Mouse (Mus musculus) gastrocnemius, adult 8-10 months (tissue): Measurements from ENCODE around the gene Haus6. TPM values are rescaled to one million over a fixed set of nuclear protein-coding genes. Genes with fewer than 3 reads are reported as not detected.
A peak's percentile ranks its signal among the peaks of the same experiment; 100 is the strongest.
"Not testable (repeated sequence)": the region's sequence is repeated elsewhere in the genome, so short reads cannot be mapped to it uniquely, and the experiment has no call there.

ENCODE experiments used
- DNase-seq, 2 experiments: peaks; one replicate each; pipeline ENCODE4 v3.0.0; 2022; ENCODE audit warnings: low spot score in 2 of 2
- total RNA-seq, 4 experiments: library from RNA; stranded (reverse); gene quantifications; 2 replicates each; pipeline ENCODE4 v1.2.4; 2022

Gene Haus6
- 1 to 10 TPM; 6.1 to 9.4 (median 6.6) TPM for total RNA-seq

DNA sequence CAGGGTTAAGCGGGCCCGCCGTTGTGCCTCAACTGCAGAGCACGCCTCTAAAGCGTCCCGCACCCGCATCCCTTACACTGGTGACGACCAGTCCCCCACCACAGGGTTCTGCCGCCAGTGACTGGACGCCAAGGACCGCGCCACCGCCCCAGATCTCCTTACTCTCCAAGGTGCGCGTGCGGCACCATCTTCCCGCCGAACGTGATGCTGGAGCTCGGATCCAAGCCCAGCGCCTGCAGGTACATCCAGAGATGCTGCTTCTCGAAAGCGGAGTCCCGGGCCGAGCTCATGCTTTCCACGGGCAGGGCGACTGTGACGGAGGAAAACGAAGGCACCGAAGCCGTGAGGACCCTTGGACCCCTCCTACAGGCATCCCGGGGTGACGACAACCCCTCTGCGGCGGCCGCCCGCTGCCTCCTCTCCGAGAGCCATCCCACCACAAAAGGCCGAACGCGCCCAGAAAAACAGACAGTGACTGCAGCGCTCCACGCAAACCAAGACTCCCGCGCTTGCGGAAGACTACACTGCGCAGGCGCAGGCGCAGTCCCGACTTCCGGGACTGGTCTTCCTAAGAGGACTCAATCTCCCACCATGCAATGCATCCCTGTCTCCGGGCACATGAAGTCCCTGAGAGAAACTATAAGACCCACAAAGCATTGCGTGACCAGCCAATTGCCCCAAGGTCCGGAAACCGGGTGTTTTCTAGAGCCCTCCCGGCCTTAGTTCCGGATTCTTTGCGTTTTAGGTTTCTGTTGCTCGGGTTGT, at the start of gene Haus6:
Gene Haus6, minus strand, starts transcription at position 532 of the 765 bp plus-strand sequence.
- peak; percentile 76 to 89 for DNase-seq

DNA sequence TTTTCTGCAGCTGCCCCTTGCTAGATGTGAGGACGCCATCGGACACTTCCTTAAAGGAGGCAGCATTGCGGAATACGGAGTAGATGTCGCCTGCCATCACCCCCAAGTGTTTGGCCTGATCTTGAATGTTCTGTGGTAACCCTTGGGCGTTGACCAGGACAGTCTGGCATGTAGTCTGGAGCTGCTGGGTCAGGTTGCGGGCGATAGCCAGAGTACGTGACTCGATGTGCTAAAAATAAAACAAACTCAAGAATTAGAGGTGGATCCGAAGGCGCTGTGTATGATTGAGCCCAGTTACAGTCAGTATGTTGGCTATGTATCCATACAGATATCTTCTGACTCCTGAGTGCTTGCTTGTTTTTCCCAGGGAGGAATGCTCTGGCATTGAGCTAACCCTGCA, 45.3 kb upstream of the Haus6 start:
- DNase-seq, result peak; percentile 65 to 81

DNA sequence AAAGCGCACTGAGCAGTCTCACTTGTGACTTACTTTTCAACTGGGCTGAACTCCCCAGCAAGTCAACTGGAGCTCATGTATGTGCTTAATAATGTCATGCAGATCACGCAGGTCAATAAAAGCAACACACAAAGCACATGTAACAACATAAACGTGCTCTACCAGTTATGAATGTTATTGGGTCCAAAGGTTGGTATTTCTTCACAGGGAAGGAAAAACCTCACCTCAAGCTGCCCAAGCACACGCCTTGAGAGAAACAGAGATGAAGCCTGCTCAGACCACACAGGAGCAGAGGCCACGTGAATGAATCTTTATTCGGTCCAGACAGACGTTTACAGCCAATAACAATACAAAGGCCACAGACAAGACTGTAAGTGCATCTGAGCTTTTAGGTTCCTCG, 44.6 kb upstream of the Haus6 start:
- DNase-seq, result not testable (repeated sequence)

DNA sequence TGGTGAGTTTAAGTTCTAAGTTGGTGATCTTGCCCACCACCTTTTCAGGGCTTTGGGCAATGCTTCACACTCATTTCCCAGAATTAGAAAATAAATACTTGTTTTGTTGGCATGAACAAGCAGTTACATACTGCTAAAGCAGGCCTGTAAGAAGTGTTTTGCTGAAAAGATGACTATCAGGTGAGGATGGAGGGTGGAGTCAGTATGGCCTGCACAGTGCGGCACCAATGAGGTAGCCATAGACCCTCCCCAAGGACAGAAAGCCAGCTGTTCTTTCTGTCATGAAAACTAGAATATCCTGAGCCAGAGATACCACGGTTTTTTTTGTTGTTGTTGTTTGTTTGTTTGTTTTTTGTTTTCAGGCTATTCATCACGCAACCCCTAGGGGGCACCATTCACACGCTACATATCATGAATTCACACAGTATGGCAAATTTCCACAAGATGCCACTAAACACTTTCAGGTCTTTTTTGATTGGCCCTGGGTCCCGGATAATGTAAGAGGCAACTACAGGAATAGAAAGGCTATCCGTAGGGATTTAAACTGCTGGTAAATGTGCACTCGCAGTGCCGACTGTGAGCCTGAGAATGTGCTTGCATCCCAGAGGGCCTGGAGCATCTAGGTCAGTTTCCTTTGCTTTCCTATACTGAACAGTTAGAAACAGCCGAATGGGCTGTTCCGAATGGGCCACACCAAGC, 40.0 kb upstream of the Haus6 start:
- no peak for DNase-seq

DNA sequence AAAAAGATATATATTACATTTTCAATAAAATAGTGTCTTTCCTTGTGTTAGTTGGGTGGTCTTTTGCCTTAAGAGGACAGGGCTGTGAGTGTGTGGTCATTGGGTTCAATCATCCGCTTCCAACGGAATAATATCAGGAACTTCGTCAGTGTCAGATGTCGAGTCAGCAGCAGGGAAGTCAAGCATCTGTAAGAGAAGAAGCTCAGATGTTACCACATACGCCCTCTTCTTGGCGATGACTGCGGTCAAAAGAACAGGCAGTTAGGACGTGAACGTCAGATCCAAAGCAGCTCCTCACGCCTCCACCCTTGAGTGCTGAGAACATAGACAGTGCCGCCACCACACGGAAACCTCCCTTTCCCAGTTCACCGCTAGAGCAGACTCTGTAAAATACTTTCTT, 36.5 kb upstream of the Haus6 start:
- DNase-seq, result not testable (repeated sequence)

DNA sequence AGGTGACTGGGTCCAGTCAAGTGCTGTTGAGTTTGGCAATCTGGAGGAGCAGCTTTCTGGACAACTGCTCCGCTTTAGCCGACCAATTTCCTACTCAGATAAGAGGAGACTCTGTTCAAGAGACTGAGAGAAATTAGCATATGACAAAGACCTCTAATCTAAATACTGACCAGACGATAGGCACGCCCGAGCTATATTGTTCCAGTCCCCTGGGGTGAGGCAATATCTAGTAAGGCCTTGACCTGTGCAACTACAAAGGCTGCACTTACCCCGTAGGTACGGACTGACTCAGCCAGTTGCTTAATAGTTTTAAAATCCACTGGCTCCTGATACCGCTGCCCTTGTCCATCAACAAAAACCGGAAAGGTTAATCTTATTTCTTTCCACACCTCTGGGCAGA, 25.7 kb upstream of the Haus6 start:
- DNase-seq, result not testable (repeated sequence)

DNA sequence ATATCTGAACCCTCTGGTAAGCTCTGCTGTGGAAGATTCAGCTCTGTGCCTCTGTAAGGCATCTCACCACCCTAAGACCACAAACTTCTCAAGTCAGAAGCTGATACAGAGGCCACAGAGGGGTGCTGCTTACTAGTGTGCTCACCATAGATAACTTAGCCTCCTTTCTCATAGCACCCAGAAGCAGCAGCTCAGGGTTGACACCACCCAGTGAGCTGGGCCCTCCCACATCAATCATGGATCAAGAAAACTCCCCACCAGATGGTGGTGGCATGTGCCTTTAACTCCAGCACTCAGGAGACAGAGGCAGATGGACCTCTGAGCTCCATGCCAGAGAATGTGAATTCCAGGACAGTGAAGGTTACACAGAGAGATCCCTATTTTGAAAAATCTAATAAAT, 23.0 kb upstream of the Haus6 start:
- not testable (repeated sequence) for DNase-seq

DNA sequence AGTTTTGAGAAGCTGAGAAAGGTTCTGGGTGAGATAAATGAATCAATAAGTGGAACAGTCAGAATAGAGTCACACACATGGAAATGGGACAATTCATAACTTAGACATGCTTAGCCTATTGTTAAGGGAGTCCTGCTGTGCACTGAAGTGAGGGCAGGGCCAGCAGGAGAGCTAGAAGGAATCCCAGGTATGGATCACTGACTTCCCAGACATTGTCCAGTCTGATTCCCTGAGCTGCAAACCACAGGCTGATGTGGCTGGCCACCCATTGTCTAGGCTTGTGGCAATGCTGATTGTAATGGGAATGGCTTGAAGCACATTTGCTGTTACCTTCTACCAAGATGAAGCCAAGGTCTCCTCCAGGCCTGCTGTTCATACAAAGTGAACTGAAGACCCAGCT, 22.5 kb upstream of the Haus6 start:
- DNase-seq, result not testable (repeated sequence)

DNA sequence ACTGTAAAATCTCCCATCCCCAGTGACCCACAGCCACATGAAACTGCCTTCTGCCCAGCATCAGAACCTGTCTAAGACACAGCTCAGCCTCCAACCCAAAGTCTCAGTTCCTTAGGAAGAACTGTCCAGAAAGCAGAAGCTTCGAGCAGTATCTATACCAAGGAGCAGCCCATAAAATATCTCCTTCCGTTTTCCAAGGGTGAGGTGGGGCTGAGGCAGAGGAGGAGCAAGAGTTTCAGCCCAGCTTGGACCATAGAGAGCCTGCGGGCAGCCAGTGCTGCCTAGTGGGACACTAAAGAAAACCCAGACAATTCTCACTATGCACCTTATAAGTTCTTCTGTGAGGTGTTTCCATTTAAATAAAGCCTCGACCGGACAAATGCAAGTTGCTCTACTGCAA, 20.7 kb upstream of the Haus6 start:
- not testable (repeated sequence) for DNase-seq

DNA sequence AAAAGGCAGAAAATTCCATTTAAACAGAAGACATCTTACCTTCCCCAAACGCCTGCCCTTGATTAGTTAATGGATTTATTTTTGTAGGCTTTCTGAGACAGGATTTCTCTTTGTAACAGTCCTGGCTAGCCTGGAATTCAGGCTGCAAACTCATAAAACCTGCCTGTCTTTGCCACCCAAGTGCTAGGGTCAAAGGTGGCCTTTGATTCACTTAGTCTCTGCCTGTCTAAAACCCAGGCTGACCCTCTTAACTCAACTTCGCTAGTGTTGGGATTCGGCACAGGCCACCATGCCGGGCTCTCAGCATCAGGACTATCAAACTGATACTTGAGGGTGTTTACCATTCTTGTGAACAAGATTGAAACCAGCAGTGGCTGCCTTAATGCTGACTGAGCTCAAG, 20.0 kb upstream of the Haus6 start:
- DNase-seq, result no peak

DNA sequence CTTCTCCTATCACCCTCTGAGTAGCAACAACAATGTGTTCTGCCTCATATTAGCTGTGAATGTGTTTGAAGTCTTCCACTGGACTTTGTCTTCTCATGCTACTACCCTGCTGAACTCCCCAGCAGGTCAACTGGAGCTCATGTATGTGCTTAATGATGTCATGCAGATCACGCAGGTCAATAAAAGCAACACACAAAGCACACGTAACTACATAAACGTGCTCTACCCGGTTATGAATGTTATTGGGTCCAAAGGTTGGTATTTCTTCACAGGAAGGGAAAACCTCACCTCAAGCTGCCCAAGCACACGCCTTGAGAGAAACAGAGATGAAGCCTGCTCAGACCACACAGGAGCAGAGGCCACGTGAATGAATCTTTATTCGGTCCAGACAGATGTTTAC, 14.6 kb upstream of the Haus6 start:
- not testable (repeated sequence) for DNase-seq

DNA sequence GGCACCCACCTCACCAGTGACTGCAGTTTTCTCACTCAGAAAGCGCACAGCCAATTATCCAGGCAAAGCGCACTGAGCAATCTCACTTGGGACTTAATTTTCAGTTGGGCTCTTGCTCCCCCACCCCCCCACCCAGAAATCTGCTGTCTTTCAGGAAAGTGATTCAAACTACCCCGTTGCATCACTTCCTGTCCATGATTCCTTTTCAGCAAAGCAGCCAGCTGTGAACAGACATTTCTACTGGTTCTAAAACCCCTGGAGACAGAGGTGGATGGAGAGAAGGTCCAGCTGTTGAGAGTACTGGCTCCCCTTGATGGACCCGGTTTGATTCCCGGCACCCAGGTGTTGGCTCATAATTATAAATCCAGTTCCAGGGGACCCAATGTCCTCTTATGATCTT, 13.6 kb upstream of the Haus6 start:
- DNase-seq, result no peak

DNA sequence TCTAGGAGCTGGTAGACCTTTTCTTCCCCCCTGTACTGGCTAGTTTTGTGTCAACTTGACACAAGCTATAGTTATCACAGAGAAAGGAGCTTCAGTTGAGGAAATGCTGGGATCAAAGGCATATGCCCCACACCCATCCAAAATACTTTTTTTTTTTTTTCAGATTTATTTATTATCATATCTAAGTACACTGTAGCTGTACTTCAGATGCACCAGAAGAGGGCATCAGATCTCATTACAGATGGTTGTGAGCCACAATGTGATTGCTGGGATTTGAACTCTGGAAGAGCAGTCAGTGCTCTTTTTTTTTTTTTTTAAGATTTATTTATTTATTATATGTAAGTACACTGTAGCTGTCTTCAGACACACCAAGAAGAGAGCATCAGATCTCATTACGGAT, 10.7 kb upstream of the Haus6 start:
- DNase-seq, result not testable (repeated sequence)

DNA sequence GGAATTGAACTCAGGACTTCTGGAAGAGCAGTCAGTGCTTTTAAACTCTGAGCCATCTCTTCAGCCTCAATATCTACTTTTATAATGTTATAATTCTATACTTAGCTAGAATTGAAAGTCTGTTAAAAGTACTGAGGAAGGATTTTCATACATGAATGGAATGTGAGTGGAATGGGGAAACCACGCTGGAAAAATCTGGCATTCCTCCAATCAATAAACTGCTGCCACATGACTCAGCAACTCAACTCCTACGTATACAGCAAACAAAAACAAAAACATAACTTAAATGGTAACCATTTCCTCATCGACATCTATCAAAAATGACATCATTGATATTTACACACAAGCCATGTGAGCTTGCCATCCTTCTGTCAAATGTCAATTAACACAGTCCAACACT, 10.3 kb upstream of the Haus6 start:
- no peak for DNase-seq

DNA sequence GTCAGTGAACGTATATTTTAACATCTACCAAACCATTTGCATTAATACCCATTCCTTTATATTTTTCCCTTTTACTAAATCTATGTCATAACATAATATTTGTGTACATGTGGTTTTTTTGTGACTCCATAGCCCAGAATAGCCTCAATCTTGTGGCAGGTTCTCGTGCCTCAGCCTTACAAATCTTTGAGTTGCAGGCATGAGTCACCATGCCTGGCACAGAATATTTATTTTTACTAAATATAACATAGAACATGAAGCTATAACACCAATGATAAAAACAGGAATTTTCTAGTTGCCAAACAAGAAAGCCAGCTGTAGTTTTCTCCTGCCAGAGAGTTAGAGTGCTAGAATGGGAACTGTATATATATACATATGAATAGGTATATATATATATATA, 8.7 kb upstream of the Haus6 start:
- no peak for DNase-seq

DNA sequence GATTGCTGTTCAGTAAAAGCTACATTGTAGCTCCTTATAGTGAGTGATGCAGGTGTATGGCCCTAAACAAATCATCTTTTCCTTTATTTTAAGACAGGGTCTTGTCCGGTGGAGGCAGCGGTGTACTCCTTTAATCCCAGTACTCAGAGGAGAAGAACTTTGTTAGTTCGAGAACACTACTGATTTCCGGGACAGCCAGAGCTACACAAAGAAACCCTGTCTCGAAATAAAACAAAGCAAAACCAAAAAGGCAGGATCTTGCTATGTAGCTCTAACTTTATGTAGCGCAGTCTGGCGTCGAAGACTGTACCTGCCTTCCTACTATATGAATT, 400 bp upstream of the Haus6 start:
- no peak for DNase-seq

DNA sequence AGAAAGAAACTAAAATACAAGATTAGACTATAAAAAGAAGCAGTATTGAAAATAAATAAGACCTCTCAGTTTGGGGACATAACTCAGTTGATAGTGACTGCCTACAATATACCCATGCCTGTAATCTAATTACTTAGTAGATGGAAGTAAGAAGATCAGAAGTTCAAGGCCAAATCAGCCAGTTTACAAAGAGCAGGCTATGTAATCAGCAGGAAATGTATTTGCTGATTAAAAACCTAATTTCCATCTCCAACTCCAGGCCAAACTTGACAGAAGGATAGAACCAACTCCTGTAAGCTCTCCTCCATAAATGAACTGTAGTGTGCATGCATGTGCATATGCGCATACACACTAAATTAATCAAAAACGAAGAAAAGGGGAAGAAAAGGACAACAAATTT, 20.6 kb downstream of the Haus6 start:
- no peak for DNase-seq

DNA sequence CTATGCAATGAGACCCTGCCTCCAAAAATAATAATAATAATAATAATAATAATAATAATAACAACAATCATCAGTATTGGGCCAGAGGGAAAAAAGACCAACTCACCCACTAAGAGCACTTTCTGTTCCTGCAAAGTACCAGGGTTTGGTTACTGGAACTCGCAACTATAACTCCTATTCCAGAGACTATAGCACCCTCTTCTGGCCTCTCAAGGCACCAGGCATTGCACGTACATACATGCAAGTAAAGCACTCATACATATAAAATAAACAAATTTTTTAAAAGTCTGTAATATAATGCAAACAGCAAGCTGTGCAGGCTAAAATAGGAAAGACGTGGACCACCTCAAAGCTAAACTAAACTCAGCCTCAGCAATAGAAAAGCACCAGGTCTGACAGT, 23.6 kb downstream of the Haus6 start:
- DNase-seq, result no peak

DNA sequence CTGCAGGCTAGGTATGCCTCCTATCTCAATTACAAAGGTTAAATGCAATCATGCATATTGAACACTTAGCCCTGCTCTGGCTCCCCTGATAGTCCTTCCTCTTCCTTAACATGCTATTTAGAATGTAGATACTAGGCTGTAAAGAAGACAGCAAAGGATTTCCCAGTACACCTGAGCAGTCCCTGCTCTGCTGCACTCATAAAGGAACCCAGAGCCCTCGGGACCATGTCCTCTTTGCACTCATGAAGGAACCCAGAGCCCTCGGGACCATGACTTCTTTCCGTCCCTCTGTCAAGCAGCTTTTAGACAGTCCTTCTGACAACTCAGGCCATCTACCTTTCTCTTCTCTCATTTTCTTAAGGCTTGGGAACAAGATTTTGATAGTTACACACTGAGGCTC, 31.3 kb downstream of the Haus6 start:
- DNase-seq, result no peak

DNA sequence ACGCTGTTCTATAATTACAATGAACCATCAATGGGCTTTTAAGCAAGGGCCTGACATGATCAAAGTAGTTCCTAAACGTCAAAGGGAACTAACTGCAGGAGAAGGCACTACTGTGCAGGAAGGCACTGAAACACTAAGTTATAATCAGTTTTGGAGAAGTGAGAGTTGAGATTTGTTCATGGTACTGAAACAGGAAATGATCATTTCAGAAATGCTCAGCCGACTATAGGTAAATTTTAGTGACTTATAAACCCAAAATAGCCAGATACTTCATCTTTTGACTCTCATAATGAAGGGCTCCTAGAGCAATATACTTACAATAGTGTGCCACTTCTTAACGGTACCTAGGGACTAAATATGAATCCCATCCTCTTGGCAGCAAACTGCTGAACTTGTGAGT, 31.8 kb downstream of the Haus6 start:
- no peak for DNase-seq

DNA sequence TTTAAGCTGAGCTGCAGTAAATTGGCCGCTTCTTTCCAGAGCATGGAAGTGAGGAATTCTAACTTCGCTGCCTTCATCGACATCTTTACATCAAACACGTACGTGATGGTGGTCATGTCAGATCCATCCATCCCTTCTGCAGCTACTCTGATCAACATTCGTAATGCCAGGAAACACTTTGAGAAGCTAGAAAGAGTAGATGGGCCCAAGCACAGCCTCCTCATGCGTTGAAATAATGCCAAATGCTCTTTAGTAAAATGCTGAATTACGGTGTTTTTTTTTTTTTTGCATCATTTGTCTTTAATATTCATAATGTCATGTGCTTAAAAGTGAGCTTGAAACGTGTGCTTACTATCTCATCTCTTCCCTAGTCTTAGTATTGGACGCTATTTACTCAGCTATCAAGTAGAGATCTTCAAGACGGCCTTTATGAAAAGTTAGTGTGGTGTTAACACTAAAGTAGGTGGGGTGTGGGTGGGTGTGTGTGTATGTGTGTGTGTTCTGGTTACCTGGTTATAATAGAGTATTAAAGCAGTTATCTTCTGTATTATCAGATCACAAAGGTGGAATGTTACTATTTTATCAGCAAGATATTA, 35.1 kb downstream of the Haus6 start:
- DNase-seq, result no peak

DNA sequence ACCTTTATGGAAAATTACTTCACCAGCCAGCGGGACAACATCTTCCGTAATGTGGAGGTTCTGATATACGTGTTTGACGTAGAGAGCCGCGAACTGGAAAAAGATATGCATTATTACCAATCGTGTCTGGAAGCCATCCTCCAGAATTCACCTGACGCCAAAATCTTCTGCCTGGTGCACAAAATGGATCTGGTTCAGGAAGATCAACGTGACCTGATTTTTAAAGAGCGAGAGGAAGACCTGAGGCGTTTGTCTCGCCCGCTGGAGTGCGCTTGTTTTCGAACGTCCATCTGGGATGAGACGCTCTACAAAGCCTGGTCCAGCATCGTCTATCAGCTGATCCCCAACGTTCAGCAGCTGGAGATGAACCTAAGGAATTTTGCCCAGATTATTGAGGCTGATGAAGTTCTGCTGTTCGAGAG, 35.7 kb downstream of the Haus6 start:
- DNase-seq, result no peak
